Comparison of ENCODE assay signal across 19 mouse cellular contexts in genomic region chr7:122566011-122566410, GRCm38 (mm10).
"Had no signal": no experiment of that assay in that cellular context is flagged by ENCODE, and none has a peak within 500 bp of the region (broad histone marks: within the 10 kb centered on the region; RNA-seq: fewer than 3 reads in every experiment).

No protein-coding gene starts in this region.

- H3K36me3 ChIP-seq: liver, embryonic 13.5 days; liver, embryonic 15.5 days; midbrain, embryonic 12.5 days; neural tube, embryonic 13.5 days; neural tube, embryonic 15.5 days; stomach, embryonic 15.5 days had no signal

- H3K27ac ChIP-seq: liver, embryonic 13.5 days; liver, embryonic 15.5 days; macrophage; midbrain, embryonic 12.5 days; neural tube, embryonic 13.5 days; neural tube, embryonic 15.5 days; stomach, embryonic 15.5 days; stomach, postnatal 0 days had no signal

- H3K4me2 ChIP-seq: liver, embryonic 13.5 days; liver, embryonic 15.5 days; midbrain, embryonic 12.5 days; neural tube, embryonic 13.5 days; neural tube, embryonic 15.5 days; stomach, embryonic 15.5 days had no signal

- H3K27me3 ChIP-seq: liver, embryonic 13.5 days; liver, embryonic 15.5 days; midbrain, embryonic 12.5 days; neural tube, embryonic 13.5 days; neural tube, embryonic 15.5 days; stomach, embryonic 15.5 days had no signal

- H3K9me3 ChIP-seq: liver, embryonic 13.5 days; liver, embryonic 15.5 days; midbrain, embryonic 12.5 days; neural tube, embryonic 13.5 days; neural tube, embryonic 15.5 days; stomach, embryonic 15.5 days had no signal

- H3K9ac ChIP-seq: liver, embryonic 13.5 days; liver, embryonic 15.5 days; liver, postnatal 0 days; midbrain, embryonic 12.5 days; neural tube, embryonic 13.5 days; neural tube, embryonic 15.5 days; stomach, embryonic 15.5 days had no signal

- DNase-seq: liver, embryonic 13.5 days; liver, postnatal 0 days; lung, adult 2 months; lung, postnatal 14 days; midbrain, embryonic 14.5 days; retina, postnatal 1 day; right cerebral cortex, adult 18-20 months; right cerebral cortex, postnatal 25 days; thymus, adult 2 months; thymus, postnatal 25 days; thymus, postnatal 4 days had no signal

- H3K4me1 ChIP-seq: liver, embryonic 13.5 days; liver, embryonic 15.5 days; megakaryocyte, embryonic 14.5 days; neural tube, embryonic 13.5 days; neural tube, embryonic 15.5 days; stomach, embryonic 15.5 days had no signal

- H3K4me3 ChIP-seq: liver, embryonic 13.5 days; liver, embryonic 15.5 days; megakaryocyte, embryonic 14.5 days; midbrain, embryonic 12.5 days; neural tube, embryonic 13.5 days; neural tube, embryonic 15.5 days; stomach, embryonic 15.5 days had no signal

- ATAC-seq: liver, postnatal 0 days had no signal
